Mouse (Mus musculus): ENCODE results near the gene D930048N14Rik.
"Not testable (repeated sequence)": the region's sequence is repeated elsewhere in the genome, so short reads cannot be mapped to it uniquely, and the experiment has no call there.

Gene D930048N14Rik

DNA sequence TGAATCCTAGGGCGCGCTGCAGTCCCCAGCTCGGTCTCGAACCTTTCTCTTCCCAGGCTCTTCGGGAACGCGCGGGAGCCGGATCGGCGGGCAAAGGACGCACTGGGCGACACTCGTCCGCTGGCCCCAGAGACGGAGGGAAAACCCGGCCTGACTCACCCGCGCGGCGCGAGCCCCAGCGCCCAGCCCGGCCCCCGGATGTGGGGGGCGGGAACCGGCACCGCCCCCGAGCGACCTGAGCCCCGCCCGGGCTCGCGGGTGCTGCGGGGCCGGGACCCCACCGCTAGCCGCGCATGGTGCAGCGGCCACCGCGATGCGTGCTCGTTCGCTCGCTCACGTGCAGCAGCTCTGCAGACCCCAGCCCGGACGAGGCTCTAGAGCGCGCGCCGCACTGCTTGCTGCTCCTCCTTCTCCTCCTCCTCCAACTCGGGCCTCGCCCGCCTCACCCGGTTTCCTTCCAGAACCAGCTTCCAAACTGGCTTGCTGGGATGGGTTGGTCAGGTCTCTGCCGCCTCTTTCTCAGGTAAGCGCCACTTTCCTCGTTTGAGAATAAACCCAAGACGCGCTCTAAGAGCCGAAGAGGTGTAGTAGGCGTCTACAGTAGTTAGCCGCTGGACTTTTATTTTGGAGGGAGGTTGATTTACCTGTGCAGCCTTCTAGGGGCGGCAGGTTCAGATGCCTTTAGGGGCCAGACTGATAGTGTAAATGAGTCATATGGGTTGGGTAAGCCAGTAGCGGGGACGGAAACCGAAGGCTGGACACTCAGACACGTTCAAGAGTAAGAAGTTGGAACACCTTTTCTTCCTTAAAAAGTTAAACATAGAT, at the start of gene D930048N14Rik, which contains the start of gene N4bp3:
D930048N14Rik (plus strand) TSS at position 264 of the 825 bp plus-strand sequence.
N4bp3 (minus strand) TSS at position 152 of the 825 bp plus-strand sequence.
- peak; percentile 83 to 90 for DNase-seq

DNA sequence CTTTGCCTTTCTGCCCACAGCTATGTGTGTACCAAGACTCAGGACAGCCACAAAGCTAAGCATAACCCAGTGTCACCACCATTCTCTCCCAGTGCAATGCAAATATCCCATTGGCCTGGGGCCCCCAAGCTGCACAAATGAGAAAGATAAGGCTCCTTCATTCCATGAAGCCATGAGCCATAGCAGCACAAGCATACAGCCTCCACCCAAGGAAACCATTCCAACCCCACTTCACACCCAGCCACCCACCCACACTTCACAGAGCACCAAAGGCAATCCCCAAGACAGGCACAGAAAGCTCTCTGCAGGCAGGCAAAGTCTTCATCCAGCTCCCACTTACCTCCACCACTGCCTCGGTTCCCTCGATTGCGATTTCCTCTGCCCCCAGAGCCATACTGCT, 48.5 kb upstream of the D930048N14Rik start:
- no peak for DNase-seq

DNA sequence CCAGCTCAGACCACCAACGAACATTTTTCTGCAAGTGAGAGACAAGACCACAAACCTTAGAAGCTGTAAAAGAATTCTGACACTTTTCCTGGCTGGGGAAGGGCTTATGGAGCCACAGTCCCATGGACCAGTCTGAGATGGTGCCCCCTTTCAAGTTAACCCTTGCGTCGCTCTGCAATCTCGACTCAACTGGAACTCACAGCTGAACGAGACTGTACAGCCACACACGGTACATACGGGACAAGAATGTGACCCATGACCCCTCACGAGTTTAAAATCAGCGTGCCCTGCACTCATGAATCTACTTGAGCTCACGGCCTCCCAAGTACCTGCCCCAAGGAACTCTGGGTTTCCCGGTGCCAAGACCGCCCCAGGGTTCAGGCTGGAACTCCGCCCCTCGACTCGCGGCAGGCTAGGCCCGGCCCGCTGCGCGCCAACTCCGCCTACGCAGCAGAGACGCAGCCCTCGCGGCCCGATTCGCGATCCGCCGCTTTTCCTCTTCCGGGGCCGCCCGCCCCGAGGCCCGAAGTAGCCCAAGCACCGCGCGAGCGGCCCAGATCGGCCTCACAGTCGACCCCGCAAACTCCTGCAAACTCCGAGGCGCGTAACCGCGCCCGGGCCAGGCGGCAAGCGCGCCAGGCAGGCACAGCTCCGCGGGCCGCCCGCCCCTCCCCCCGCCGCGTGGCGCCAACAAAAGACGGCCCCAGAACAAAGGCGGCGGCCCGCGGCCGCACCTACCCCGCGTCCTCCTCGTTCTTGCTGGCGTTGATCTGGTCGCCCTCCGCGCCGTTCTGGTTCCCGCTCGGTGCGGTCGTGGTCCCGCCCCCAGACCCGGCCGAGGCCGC, 44.9 kb upstream of the D930048N14Rik start:
- peak; percentile 91 to 95 for DNase-seq

DNA sequence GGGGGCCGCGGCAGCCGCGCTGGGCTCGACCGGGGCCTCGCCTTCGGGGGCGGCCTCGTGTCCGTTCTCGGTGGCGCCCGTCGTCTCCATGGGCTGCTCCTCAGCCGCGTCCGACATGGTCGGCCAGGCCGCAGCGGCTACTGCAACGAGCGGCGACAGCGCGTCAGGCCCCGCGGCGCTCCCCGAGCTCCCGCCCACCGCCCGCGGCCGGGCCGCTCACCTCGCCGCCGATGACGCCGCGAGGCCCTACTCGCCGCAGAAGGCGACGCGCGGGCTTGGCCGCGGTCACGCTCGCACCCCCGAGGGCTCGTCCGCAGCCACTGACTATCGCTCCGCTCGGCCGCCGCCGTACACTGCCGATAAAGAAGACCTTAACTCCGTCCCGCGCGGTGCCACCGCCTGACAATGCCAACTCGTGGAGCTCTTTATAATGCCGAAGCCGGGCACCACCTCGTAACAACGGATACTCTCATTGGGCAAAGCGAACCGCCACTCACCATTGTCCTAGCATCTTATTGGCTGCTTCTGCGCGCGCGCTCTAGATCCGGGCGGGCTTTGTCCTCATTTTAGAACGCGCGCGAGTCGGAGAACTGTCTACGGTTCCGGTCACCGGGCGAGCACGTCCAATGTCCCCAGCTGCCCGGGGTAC, 44.2 kb upstream of the D930048N14Rik start, which contains the start of gene Hnrnpab:
Hnrnpab (minus strand) TSS at position 401 of the 649 bp plus-strand sequence.
- peak; percentile 95 to 97 for DNase-seq

DNA sequence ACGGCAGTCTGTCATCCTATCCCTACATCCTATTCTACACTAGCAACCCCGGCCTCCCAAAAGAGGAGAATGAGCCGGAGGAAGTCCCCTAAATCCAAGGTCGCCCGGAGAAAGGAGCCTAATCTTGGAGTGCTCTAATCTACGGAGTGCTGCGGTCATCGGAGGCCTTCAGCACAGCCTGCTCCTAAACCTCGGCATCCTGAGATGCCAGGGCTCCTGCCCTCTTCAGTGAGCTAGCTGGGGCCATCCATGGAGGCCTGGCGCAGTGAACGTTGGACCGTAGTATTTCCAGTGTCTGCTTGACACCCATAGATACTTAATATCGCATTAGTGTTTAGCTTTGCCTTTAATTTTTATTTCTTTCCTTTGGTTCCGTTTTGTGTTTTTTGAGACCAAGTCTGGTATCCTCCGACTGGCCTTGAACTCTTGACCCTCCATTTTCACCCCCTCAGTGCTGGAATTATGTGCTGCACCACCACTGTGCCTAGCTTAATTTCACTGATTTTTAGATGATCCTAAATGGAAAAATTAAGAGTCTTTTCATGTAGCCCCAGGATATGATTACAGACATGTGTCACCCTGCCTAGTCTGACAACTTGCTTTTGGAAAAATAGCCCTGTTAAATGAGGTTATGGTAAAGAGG, 43.5 kb upstream of the D930048N14Rik start:
- no peak for DNase-seq

DNA sequence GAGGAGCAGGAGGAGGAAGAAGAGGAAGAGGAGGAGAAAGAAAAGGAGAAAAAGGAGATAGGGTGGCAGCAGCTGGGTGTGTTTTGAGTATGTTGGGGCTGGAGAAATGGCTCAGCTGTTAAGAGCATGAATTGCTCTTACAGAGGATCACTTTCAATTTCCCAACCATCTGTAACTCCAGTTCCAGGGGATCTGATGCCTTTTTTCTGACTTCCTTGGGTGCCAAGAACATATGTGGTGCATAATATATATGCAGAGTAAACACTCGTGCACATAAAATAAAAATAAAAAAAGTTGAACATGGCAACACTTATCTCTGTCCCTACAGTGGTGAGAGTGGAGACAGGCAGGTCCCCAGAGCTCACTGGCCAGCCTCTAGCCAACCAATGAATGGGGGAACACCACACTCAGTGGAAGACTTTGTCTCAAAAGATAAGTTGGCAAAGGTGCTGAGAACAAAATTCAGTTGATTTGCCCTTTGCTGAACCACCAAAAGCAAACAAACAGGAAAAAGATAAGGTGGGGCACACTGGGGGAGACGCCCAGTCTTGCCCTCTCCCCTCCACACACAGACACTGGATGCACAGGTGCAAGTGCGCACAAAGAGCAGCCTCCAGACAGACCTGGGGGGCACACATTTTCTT, 41.4 kb upstream of the D930048N14Rik start:
- DNase-seq = no peak

DNA sequence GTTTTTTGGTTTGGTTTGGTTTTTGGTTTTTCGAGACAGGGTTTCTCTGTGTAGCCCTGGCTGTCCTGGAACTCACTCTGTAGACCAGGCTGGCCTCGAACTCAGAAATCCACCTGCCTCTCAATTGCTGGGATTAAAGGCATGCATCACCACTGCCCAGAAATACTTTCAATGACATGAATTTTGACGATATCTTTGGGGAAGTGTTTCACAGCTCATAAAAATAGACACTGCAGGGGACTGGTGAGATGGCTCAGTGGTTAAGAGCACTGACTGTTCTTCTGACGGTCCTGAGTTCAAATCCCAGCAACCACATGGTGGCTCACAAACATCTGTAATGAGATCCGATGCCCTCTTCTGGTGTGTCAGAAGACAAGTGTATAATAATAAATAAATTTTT, 40.8 kb upstream of the D930048N14Rik start:
- DNase-seq = not testable (repeated sequence)

DNA sequence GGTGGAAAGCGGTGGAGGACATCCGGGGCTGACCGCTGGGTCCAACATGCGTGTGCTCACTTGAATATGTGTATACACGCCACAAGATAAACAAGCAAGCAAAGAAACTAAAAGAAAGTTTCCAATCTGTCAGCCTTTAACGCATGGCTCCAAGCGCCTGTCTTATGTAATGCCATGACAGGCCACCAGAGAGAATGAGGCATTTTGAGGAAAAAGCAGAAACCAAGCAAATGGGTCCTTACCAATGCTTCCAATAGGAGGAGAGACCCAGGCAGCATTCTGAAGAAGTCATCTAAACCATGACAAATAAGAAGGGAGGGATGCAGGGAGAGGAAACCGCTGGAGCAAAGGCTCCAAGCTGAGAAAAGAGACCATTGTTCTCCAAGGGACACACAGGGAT, 36.5 kb upstream of the D930048N14Rik start:
- DNase-seq = no peak

DNA sequence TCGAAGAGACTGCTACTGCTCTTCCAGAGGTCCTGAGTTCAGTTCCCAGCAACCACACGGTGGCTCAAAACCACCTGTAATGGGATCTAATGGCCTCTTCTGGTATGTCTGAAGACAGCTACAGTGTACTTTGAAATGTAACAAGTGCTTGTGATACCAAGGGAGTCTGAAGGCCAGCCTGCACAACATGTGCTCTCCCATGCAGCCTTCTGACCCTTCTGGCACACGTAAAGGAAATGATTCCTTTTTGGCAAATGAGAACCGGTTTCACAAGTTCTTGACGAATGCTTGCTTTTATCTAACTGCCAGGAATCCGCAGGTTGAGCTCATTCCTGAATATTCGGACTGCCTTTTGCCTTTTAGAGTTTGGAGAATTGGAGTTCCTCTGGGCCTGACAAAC, 35.6 kb upstream of the D930048N14Rik start:
- DNase-seq = no peak

DNA sequence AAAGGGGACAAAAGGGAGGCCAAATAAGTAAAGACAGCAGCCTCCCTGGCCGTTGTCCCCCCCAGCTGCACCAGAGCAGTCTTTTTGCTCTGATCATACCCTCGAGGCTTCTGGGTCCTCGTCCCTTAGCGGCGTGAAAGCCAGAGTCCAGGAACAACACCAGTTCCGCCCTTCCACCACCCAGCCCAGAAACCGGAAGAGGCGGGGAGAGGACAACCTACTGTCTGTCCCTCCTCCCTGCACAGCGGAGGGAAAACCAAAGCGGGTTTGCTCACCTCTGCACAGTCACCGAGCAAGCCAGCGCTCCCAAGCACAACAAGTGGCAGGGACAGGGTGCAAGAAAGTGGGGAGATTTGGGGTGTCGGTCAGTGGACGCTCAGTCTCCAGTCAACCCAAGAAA, 35.2 kb upstream of the D930048N14Rik start:
- peak; percentile 78 to 85 for DNase-seq

DNA sequence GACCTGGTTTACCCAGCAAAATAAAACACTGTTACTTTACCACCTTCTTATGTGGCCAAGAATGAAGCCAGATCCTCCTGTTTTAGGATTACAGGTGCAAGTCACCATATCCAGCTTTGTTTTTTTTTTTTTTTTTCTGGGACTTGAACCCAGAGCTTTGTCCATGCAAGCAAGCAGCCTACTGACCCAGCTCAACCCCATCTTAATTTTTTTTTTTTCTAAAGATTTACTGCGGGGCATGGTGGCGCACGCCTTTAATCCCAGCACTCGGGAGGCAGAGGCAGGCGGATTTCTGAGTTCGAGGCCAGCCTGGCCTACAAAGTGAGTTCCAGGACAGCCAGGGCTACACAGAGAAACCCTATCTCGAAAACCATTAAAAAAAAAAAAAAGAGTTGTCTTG, 34.6 kb upstream of the D930048N14Rik start:
- DNase-seq = not testable (repeated sequence)

DNA sequence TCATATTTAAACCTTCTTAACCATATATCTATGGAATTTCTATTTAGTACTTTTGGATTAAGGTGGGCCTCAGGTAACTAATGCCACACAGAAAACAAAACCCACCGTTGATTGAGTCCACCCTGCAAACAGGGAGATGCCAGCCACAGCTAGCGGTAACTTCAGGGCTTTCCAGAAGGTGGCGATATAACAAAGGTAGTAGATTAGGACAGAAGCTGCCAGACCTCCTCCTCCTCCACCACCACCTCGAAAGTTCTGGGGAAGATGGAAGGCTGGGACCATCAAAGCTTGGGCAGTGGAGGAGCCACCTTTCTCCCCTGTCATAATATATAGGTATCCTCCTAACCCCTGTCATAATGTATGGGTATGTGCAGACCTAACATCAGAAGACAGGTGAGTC, 33.1 kb upstream of the D930048N14Rik start:
- peak; percentile 74 to 82 for DNase-seq

DNA sequence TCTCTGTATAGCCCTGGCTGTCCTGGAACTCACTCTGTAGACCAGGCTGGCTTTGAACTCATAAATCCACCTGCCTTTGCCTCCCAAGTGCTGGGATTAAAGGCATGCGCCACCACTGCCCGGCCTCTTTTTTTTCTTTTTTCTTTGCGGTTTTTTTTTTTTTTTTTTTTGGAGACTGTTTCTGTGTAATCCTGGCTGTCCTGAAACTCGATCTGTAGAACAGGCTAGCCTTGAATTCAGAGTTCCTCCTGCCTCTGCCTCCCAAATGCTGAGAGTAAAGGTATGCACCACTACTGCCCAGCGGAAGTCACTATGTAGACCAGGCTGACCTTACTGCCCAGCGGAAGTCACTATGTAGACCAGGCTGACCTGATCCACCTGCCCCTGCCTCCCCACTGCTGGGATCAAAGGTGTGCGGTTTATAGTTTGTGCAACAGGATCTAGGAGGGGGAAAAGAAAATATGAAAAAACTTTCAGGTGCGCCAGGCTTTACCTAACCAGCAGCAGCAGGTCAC, 31.8 kb upstream of the D930048N14Rik start:
- no peak for DNase-seq

DNA sequence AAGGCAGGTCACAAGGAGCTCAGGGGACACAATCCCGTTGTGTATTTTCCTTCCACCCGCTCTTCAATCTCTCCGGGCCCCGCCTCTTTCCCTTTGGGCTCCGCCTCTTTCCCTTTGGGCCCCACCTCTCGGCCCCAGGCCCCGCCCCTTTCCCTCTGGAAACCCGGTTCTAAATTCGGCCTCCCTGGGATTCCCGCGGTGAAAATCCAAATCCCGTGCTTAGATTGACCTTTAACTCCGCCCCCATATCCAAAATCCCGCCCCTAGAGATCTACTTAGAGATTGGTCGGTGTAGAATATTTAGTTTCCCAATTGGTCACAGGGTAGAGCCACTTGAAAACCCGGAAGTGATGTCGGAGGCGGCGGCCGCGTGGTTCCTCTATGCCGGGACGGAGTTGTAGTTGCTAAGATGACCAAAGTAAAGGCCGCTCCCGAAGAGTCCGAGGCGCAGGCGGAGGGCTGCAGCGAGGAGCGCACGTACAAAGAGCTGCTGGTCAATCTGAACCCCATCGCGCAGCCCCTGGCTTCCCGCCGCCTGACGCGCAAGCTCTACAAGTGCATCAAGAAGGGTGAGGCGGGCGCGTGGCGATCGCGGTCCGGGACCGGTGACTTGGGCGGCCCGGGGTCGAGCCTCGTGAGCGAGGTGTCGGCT, 31.2 kb upstream of the D930048N14Rik start, which contains the start of gene Nhp2:
Nhp2 (plus strand) TSS at position 327 of the 652 bp plus-strand sequence.
- DNase-seq = peak; percentile 97 to 98

DNA sequence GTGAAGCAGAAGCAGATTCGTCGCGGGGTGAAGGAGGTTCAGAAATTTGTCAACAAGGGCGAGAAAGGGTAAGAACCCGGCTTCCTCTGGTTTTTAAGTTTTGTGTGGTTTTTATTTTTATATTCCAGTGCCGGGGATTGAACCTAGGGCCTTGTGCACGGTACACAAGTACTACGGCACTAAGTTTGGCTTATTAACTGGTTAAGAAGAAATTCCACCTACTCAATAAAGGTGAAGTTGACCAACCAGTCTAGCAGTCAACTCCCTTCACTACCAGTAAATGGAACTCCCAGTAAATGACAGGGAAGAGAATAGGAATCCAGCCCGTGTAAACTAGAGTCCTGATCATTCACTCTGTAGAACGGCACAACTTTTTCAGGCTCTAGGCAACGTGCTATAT, 30.7 kb upstream of the D930048N14Rik start:
- no peak for DNase-seq

DNA sequence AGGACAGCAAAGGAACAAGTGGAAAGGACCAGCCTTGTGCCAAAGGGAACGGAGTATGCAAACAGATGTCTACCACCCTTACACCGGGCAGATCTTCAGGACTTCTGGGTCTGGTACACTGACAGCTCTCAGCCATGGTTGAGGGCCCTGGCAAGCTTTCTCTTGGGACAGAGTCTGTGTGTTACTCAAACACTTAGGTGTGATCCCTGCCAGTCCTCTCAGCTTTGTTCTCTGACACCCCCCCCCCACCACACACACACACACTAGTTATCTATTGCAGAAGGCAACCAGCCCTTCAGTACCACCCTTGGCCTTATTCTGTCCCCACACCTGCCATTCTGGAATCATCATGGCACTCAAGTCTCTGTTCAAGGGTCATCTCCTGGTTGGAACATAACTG, 29.0 kb upstream of the D930048N14Rik start:
- DNase-seq = no peak

DNA sequence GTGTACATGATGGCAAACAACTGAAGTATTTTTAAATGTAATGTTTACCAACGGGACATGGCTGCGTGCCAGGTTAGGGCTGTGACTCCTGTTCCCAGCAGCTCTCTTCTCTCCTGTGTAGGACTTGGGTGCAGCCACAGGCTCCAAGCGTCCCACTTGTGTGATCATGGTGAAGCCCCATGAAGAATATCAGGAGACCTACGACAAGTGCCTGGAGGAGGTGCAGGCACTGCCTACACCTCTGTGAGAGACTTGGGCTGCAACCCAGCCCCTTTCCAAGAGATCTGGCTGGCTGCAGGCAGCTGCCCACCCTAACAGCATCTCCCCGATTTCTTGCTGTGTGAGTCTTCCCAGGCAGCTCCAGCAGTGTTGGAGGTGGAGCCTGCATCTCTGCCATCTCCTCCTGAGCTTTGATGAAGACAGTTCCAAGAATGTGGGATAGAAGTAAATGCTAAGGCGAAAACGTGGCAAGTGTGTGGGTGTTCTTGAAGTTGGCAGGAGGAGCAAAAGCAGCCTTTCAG, 27.7 kb upstream of the D930048N14Rik start:
- DNase-seq = no peak

DNA sequence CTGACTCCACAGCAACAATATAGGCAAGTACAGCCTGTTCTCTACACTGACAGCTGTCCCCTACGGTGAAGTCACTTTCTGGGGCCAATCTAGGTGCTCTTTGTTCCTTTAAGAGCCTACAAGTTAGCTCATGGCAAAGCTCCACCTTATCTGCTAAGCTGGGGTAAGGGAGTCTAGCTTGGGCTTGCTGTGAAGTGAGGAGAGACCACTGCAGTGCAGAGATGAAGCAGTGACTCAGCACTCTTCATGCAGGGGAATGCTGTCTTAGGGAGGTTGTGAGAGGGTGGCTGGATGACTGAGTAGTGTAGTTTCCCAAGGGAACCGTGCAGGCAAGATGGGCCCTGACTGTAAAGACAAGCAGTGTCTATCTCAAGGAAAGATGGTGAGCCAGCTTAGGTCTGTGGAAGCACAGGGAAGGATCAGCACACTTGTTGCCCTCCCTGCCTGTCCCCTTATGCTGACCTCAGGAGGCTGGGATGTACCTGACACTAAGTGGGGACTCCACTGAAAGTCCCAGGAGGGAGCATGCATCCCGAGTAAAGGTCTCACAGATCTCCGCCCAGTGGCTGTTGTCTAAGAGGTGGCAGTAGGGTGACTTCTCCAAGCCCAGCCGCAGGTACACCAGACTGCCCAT, 25.4 kb upstream of the D930048N14Rik start:
- DNase-seq = no peak

DNA sequence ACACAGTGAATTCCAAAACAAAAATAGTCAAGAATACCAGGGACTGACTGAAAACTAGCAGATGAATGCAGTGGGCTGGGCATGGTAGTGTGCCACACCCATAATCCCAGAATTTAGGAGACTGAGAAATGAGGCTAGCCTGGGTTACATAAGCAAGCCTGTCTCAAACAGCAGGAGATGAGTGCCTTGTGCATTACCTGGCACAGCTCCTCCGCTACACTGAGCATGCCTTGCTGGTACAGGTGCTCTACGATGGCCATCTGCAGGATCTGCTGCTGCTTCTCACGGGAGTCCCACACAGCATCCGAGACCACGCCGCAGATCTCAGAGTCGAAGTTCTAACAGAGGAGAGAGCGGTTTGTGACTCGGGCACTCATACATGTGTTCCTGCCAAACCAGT, 23.3 kb upstream of the D930048N14Rik start:
- no peak for DNase-seq

DNA sequence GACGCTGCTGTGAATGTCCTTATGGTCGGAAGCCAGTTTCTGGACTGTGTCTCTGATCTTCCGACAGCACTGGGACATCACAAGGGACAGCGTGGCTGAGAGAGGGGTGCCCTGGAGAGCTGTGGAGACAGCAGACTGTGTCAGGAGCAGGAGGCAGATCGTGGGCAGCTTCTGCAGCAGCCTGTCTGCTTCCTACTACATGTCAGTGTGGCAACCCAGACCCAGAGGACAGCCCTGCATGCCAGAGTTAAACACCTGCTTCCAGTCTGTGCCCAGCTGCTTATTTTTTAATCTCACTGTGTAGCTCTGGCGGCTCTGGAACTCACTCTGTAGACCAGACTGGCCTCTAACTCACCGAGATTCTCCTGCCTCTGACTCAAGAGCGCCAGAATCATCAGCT, 22.8 kb upstream of the D930048N14Rik start:
- no peak for DNase-seq
